Mouse (Mus musculus) hematopoietic multipotent progenitor cell, adult 10-12 weeks (in vitro differentiated cells): ENCODE measurements around the gene Kif28. TPM values are rescaled to one million over a fixed set of nuclear protein-coding genes. Genes with fewer than 3 reads are reported as not detected.

Source experiments
- polyA plus RNA-seq: library from polyadenylated mRNA; stranded (reverse); fragments of >175 nt; gene quantifications from 2 replicates; pipeline ENCODE4 v1.2.3, GENCODE M21; 2012; ENCODE audit warnings: low replicate concordance

Gene Kif28
- not detected in 2 replicates for polyA plus RNA-seq

GRCm38 (mm10) chr1:179745171-179745570 lies at the start of gene Kif28:
TSS of gene Kif28 (minus strand) at chr1:179745271.

GRCm38 (mm10) chr1:179668013-179668805 lies 76.9 kb downstream of the Kif28 start, which contains the start of gene Sccpdh:
TSS of gene Sccpdh (plus strand) at chr1:179668210.

Other genes with a start within 250 kb of the Kif28 start
- 2.3 and 2.6 TPM in 2 replicates for gene Smyd3, start 227.2 kb downstream of the Kif28 start, polyA plus RNA-seq
- gene Tfb2m, start 199.0 kb downstream of the Kif28 start, polyA plus RNA-seq = 8.2 and 13.3 TPM in 2 replicates
- 12.5 and 19.1 TPM in 2 replicates for gene Cnst, start 198.9 kb downstream of the Kif28 start, polyA plus RNA-seq
- gene Sccpdh, start 77.1 kb downstream of the Kif28 start, polyA plus RNA-seq = 0.96 and 0.99 TPM in 2 replicates
- not detected in 2 replicates for gene Gm10518, start 58.1 kb upstream of the Kif28 start, polyA plus RNA-seq
- gene Ahctf1, start 58.4 kb upstream of the Kif28 start, polyA plus RNA-seq = 22.7 and 42.8 TPM in 2 replicates
- 0.51 and 2.6 TPM in 2 replicates for gene Cdc42bpa, start 215.2 kb upstream of the Kif28 start, polyA plus RNA-seq